Mouse (Mus musculus) liver, embryonic 14.5 days (tissue): Measurements from ENCODE around the gene Akap8l.

ENCODE experiments used
- CTCF ChIP-seq: IDR thresholded peaks from 2 replicates; pipeline ENCODE4 v1.5.1; 2016; ENCODE audit warnings: antibody characterized with exemption, low read depth, control low read depth
- EP300 ChIP-seq: IDR thresholded peaks from 2 replicates; pipeline ENCODE4 v1.6.1; 2016; ENCODE audit warnings: antibody characterized with exemption, low read depth

- TF ChIP-seq CTCF = no peak
- TF ChIP-seq EP300 = no peak
These were observed 491 bp downstream of the Akap8l start for GRCm38 (mm10) chr17:32349851-32350381.
